Mouse (Mus musculus) macrophage (primary cell): Measurements from ENCODE around the gene Myl12a. TPM values are rescaled to one million over a fixed set of nuclear protein-coding genes. Genes with fewer than 3 reads are reported as not detected.
"Not testable (repeated sequence)": the region's sequence is repeated elsewhere in the genome, so short reads cannot be mapped to it uniquely, and the experiment has no call there.

Experiments used
- H3K27ac ChIP-seq: fragments of 350-480 bp; formaldehyde crosslinking; 2 replicates; pipeline ENCODE4 v1.9.0; 2021
- H3K36me3 ChIP-seq: fragments of 350-480 bp; formaldehyde crosslinking; 2 replicates; pipeline ENCODE4 v1.9.0; 2021; ENCODE audit errors: inconsistent target
- H3K4me3 ChIP-seq: fragments of 350-480 bp; formaldehyde crosslinking; 2 replicates; pipeline ENCODE4 v1.9.0; 2021; ENCODE audit errors: inconsistent target
- H3K79me2 ChIP-seq: fragments of 350-480 bp; formaldehyde crosslinking; 2 replicates; pipeline ENCODE4 v1.9.0; 2021; ENCODE audit errors: inconsistent target
- WGBS: methylation state at CpG from one replicate; pipeline ENCODE4 v1.1.7; 2026; ENCODE audit warnings: inconsistent platforms; ENCODE audit not compliant: missing documents; 5-methylcytosine and 5-hydroxymethylcytosine counted together
- polyA plus RNA-seq: library from polyadenylated mRNA; stranded (reverse); fragments of 250-400 nt; gene quantifications from 3 replicates; pipeline ENCODE4 v1.2.4, GENCODE M21; 2018; ENCODE audit warnings: inconsistent platforms

Gene Myl12a
- polyA plus RNA-seq, 1 experiment from 2014 or later, result 198 TPM

DNA sequence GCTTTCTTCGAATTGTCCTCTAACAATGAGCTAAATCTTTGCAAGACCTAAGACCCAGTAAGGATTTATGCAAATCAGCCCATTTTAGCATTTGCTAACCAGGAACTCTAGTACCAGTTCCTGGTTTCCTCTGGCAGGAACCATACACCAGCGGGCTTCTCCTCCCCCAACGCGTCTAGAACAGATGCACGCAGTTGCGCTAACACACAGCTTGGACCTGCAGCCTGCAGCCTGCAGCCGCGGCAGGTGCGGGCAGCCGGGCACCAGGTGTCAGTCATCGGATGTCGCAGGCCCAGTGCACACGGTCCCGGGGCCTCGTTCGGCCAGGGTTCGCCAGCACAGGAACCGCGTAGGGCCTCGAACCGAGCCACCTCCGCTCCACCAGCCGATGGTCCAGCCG is 12.7 kb downstream of the Myl12a start:
- H3K27ac ChIP-seq, result peak overlapping the region; percentile 44
- peak overlapping the region; percentile 58 for H3K4me3 ChIP-seq
- under 1% methylated on average over 23 of the region's 24 CpGs for WGBS
- peaks cover 11% of the 10 kb centered on the region for H3K36me3 ChIP-seq
- peaks cover 93% of the 10 kb centered on the region for H3K79me2 ChIP-seq

DNA sequence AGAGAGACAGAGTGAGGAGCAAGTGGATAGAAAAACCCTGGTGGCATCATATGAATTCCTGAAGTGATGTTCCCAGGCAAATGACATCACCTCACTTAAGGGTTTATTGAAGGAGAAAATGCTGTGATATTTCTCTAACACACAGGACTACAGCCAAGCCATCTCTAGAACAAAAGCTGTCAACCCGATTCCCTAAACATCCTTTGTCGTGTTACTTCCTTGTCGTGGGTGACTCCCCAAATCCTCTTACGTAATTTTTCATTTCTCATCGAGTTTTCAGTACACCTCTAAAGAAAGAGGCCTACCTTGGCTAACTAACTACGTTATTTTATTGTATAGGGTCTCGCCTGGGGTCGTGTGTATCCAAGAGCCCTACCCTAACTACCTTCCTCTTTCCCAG is 13.2 kb downstream of the Myl12a start:
- Histone ChIP-seq H3K79me2 (peaks cover 93% of the 10 kb centered on the region), H3K27ac (peak overlapping the region; percentile 44), H3K36me3 (peaks cover 11% of the 10 kb centered on the region), H3K4me3 (peak overlapping the region; percentile 58)
- WGBS, result 1% methylated on average over 8 of the region's 8 CpGs

GRCm38 (mm10) chr17:70988337-70988767 is 14.3 kb downstream of the Myl12a start:
- WGBS, result 89% methylated on average over 12 of the region's 12 CpGs
- peaks cover 93% of the 10 kb centered on the region for H3K79me2 ChIP-seq
- H3K36me3 ChIP-seq, result peaks cover 4% of the 10 kb centered on the region; the same call in 1 of the 2 replicates
- H3K27ac ChIP-seq, result no peak overlapping the region
- H3K4me3 ChIP-seq, result no peak overlapping the region

DNA sequence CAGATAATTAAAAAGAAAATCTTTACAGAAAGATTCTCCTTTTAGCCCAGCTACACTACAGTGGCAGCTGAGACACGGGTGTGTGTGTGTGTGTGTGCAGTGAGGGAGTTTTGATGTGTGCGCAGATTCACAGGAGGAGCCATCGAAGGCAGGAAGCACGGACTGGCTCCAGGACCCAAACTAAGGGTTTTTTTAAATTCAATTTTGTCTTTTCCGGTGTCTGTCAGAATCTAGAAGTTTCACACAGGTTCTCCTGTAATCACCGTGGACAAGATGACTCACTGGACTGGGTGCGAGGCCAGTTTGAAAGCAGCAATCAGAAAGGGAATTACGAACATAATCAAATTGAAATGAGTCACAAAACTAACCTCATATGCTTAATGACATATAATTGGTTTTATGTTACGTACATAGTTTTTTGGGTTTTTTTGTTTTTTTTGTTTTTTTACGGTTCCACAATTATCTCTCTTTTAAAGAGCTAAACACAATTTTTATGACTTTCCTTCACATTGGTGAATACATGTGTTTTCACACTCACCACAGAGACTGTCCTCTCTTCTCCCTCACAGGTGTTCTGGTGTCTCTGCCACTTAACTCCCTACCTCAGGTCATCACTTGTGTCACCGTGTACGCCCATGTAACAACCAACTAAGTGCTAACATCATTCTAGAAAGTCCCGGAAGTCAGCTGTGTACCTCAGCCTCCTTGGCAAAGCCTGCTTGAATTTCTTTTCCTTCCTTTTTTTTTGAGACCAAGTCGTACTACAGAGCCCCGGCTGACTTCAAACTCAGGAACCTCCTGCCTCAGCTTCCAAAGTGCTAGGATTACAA is 15.6 kb downstream of the Myl12a start:
- 51% methylated on average over 14 of the region's 15 CpGs for WGBS
- peaks cover 93% of the 10 kb centered on the region for H3K79me2 ChIP-seq
- peaks cover 9% of the 10 kb centered on the region; the same call in 1 of the 2 replicates for H3K36me3 ChIP-seq
- peak overlapping the region; percentile 10; the same call in 1 of the 2 replicates for H3K27ac ChIP-seq
- no peak overlapping the region for H3K4me3 ChIP-seq

DNA sequence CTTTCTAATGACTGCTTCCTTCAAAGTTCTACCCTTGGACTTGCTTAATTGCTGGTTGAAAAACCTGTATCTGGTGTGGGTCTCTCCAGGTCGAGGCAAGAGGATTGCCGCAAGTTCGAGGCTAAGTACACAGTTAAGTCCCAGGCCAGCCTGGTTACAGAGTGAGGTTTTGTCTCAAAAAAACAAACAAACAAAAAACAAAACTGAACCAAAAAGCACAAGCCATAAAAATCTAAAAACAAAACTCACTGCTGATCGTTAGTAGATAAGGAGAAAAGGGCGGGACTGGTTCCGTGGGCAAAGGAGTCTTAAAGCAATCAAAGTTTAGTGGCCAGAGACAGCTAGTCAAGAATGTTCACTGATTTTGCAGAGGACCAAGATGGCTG is 16.3 kb downstream of the Myl12a start:
- WGBS, result 68% methylated on average over 6 of the region's 6 CpGs
- H3K27ac ChIP-seq, result no peak overlapping the region

DNA sequence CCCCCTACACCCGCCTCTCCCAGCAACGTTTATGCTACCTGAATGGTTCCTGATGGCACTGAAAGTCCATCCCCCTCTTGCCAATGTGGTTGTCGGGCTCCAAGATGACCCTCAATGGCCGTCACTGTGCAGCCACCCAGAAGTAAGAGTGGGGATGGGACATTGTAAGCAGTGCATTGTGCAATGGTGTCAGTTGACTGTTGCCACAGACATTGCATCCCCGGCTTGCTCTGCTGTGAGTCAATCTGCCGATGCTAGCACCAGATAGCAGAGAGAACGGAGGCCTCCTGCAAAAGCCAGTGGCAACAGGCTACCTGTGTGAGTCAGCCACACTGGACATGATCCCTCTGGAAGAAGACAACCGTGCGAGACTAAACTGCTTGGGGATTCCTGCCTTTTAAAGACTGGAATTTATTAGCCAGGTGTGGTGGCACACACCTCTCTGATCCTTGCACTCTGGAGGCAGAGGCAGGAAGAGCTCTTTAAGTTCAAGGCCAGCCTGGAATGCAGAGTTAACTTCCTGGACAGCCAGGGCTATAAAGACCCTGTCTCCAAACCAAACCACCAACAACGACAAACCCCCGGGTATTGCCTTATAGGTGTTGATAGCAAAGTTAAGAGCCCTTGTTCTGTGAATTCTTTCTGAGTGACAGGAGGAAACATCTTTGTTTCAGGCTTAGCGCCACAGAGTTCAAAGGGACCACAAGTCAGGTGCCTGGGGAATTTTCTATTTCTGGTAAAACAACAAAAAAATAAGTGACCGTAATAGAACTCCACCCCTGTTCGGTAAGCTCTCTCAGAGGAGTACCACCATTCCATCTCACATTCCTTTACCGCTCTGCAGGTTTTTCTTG is 16.9 kb downstream of the Myl12a start:
- Histone ChIP-seq H3K27ac (no peak overlapping the region), H3K36me3 (peaks cover 16% of the 10 kb centered on the region; the same call in 1 of the 2 replicates), H3K4me3 (no peak overlapping the region), H3K79me2 (peaks cover 93% of the 10 kb centered on the region)
- 38% methylated on average over 15 of the region's 15 CpGs for WGBS

More for the DNA sequence above, 16.3 kb downstream of the Myl12a start:
- Histone ChIP-seq H3K4me3 (no peak overlapping the region), H3K79me2 (peaks cover 93% of the 10 kb centered on the region), H3K36me3 (peaks cover 16% of the 10 kb centered on the region; the same call in 1 of the 2 replicates)

- peaks cover 80% of the 10 kb centered on the region for H3K79me2 ChIP-seq
- no peak overlapping the region for H3K27ac ChIP-seq
- H3K4me3 ChIP-seq, result no peak overlapping the region
- 76% methylated on average over 20 of the region's 20 CpGs for WGBS
- H3K36me3 ChIP-seq, result peaks cover 38% of the 10 kb centered on the region
These were observed 23.1 kb downstream of the Myl12a start for GRCm38 (mm10) chr17:70979345-70980223.

DNA sequence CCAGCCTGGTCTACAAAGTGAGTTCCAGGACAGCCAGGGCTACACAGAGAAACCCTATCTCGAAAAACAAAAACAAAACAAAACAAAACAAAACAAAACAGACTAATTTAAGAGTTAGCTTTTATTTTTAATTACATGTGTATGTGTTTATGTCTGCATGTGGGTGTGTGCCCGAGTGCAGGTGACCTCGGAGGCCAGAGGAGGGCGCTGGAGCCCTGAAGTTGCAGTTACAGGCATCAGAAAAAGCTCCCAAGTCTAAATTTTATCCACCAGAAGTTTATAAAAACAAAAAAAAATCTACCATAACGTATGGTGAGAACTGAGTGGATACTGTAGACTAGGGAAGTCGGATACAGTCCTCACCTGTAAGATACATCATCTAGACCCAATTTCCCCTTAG is 24.9 kb downstream of the Myl12a start:
- 97% methylated on average over 6 of the region's 6 CpGs for WGBS
- Histone ChIP-seq H3K79me2 (peaks cover 62% of the 10 kb centered on the region), H3K36me3 (peaks cover 42% of the 10 kb centered on the region), H3K27ac (no peak overlapping the region), H3K4me3 (no peak overlapping the region)

DNA sequence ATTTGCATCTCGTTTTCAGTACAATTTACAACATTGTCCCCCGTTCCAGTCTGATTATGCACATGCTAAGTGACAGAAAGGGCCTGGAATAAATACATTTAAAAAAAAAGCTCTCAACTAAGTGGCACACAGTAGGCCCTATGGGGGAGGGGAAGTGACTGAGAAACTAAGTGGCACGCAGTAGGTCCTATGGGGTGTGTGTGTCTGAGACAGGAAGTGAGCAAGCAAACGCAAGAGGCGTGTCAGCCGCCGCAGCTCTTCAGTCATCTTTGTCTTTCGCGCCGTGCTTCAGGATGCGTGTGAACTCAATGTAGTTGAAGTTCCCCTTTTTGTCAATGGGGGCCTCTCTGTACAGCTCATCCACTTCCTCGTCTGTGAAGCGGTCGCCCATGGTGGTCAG is 28.6 kb downstream of the Myl12a start:
- peaks cover 24% of the 10 kb centered on the region for H3K79me2 ChIP-seq
- H3K36me3 ChIP-seq, result peaks cover 28% of the 10 kb centered on the region
- 24% methylated on average over 10 of the region's 14 CpGs for WGBS
- H3K4me3 ChIP-seq, H3K27ac ChIP-seq: not testable (repeated sequence)

DNA sequence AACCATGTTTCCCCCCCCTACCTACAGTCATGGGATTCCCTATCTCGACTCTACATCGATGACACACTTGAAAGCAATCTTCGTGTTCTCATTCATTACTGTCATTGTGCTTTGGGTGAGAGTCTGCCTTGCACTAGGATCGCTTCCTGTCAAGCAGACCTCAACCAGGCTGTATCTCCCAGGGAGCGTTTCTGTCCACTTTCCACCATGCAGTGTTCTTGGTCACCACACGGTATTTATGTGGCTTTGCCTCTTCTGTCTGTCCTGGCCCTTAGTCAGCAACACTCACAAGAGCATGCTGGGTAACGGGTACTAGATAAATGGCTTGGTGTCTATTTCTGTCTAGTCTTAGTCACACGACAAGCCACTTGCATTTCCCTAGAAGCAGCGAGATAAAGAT is 29.3 kb downstream of the Myl12a start:
- H3K36me3 ChIP-seq, result peaks cover 28% of the 10 kb centered on the region
- H3K4me3 ChIP-seq, result no peak overlapping the region
- WGBS, result 79% methylated on average over 9 of the region's 9 CpGs
- no peak overlapping the region for H3K27ac ChIP-seq
- H3K79me2 ChIP-seq, result peaks cover 18% of the 10 kb centered on the region

DNA sequence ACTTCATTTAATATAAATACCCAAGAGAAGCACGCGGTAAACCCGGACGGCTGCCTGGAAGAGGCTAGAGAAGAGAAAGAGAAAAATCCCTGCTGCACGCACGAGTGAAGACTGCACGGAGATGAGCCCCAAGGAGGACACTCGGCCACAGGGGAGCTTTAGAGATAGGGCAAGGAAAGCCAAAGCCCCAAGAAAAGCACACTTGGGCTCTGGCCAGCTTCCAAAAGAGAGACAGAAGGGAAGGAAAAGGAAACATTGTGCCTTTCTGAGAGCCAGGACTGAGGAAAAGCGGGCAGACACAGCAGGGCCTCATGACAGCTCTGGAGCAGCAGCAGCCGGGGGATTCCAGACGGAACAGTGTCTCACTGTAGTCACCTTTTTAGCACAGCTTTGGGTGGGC is 31.5 kb downstream of the Myl12a start:
- no peak overlapping the region for H3K4me3 ChIP-seq
- H3K36me3 ChIP-seq, result peaks cover 20% of the 10 kb centered on the region; the same call in 1 of the 2 replicates
- H3K79me2 ChIP-seq, result no peaks in the 10 kb centered on the region
- WGBS, result 90% methylated on average over 11 of the region's 11 CpGs
- H3K27ac ChIP-seq, result no peak overlapping the region

- H3K36me3 ChIP-seq, result peaks cover 5% of the 10 kb centered on the region; the same call in 1 of the 2 replicates
- 13% methylated on average over 8 of the region's 8 CpGs for WGBS
- H3K79me2 ChIP-seq, result no peaks in the 10 kb centered on the region
- no peak overlapping the region for H3K4me3 ChIP-seq
- H3K27ac ChIP-seq, result no peak overlapping the region
These were observed 34.0 kb downstream of the Myl12a start for GRCm38 (mm10) chr17:70968606-70969191.

DNA sequence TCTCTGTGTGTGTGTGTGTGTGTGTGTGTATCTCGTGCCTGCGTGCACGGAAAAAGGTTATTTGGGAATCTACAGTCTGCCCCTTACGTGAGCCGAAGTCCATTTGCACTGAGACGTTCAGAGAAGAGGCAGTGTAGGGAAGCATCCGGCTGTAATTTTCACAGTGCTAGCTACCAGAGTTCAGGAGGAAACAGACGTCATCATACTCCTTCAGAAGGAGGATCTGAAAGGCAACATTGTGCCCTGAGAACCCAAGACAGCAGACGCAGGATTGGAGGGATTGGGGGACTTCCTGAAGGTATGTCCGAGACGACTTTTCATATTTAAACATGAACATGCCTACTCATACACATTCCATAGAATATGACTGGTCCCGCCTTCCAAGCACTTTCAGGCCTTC is 35.0 kb downstream of the Myl12a start:
- Histone ChIP-seq H3K79me2 (no peaks in the 10 kb centered on the region), H3K36me3 (no peaks in the 10 kb centered on the region), H3K27ac (no peak overlapping the region), H3K4me3 (no peak overlapping the region)
- WGBS, result 20% methylated on average over 9 of the region's 12 CpGs

DNA sequence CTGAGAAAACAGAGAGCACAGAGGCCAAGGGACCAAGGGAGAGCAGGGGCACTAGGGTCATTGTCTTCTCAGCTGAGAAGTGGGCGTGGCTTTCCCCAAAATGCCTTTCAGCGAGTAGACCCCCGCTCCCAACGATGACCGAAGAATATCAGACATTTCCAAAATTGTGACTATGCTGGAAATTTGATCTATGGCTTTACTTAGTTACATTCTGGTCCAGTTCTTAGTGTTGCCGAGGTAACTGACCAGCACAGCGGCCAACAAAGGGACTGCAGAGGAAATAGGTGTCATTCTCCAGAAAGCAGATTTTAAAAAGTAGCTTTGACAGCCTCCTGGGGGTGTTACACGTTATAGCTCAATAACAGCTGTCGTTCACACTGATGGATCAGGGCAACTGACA is 35.5 kb downstream of the Myl12a start:
- Histone ChIP-seq H3K27ac (no peak overlapping the region), H3K36me3 (no peaks in the 10 kb centered on the region), H3K4me3 (no peak overlapping the region), H3K79me2 (no peaks in the 10 kb centered on the region)
- 73% methylated on average over 9 of the region's 9 CpGs for WGBS
